Mouse (Mus musculus): ENCODE data around the gene Zfp663.

DNA sequence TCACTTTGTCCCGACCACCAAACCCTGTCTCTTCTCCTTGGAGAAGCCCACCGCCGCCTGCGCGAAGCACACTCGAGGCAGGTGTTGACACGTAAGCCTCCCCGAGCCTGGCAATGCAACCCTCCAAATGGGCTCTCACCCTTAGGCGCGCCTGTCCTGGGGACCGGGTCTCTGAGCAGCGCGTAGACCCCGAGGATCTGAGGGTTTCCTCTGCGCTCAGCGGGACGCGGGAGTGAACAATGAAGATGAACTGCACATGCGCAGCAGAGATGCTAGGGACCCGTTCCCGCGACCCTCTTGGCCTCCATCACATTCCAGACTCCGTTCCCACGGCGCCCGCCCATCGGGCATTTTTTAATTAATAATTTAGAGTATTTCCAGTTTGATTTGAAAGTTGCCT, at the start of gene Zfp663:
- TF ChIP-seq GATA1 (IDR thresholded peaks at IDR 0.05; ENCODE audit: borderline replicate concordance, low read length) (no peak), FLI1 (IDR thresholded peaks at IDR 0.05; ENCODE audit: low read length) (no peak)

Measured in megakaryocyte, embryonic 14.5 days (primary cell).